Mouse (Mus musculus) ES-CJ7 (cell line): ENCODE data around the gene Gm1123.

Source experiments
- DNase-seq: peaks from one replicate; pipeline ENCODE4 v3.0.0; 2011; ENCODE audit warnings: low read depth, low spot score

The Gm1123 gene

DNA sequence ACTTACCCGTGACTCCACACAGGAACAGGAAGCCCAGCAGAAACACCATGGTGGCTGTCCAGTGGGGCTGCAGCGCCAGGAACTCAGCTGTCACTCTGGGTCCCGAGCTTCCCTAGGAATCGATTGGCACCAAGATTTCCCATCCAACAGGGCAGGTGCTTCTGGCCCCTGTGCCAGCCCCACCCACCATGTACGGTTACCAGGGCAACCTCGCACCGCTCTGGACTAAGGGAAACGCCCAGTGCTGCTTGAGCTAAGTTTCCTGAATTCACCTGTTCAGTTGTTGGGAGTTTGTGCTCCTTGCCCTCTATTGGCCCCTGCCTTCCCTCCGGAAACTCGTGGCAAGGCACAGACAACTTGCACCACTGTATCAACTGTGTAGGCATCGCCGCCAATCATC is at the start of gene Gm1123:
Gm1123 (minus strand) TSS at position 141 of the 400 bp plus-strand sequence.
- peak; percentile 47 for DNase-seq

DNA sequence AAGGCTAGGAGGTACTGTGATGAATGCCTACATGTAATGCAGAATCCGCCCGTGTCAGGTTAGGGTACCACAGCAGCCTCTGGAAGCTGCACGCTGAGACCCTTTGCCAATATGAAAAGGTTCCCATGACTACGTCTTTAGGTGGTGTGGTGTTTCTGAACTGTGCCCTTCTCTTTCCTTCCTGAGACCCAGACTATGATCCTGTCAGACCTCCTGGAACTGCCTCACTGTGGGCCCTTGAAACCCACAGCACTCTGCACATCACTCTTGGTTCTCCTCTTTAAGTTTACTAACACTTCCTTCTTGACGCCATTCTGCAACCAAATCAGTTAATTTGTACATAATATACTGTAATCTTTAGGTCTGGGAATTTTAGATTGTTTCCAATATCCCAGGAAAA is 46.2 kb upstream of the Gm1123 start:
- no peak for DNase-seq

DNA sequence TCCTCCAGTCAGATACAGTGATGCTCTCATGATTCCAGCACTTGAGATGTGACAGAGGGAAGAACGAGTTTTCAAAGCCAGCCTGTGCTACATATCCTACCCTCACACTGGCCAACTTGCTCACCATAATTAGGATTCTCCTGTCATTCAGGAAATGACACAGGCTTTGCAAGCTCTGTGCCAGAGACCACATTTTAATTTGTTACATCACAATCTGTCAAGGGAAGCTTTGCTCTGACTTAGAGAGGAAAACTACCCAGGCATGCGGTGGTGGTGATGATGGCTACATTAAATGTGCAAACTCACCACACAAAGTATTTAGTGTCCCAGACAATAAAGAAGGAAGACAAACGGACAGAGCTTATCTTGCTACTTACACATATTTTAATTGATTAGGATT is 45.8 kb upstream of the Gm1123 start:
- no peak for DNase-seq

DNA sequence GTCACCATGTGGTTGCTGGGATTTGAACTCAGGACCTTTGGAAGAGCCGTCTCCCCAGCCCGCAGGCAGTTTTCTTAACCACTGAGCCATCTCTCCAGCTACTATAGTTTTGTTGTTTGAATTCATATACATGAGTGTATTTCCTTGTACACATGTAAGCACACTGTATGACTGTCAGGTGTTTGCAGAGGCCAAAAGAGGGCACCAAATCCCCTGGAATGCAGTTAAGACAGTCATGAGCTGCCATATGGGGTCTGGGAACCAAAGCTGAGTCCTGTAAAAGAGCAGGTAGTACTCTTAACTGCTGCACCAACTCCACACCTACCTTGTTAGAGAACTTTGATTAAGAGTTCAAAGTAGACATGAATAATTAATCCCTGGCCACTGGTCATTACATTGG is 45.1 kb upstream of the Gm1123 start:
- DNase-seq, result peak; percentile 36

DNA sequence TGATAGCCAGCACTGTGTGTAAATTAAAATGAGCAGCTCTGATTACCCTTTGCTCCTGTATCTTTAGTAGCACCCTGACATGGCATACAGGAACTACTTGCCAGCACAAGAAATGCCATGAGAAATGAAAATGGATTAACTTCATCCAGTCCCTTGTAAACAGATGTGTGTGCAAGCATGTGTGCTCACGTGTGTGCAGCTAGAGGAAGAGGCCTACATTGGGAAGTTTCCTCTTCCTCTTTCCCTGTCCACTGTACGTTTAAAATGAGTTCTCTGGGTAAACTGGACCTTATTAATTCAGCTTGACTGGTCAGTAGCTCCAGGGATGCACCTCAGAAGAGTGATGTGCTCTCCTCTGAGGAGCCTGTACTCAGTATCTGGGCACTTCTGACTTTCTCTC is 38.9 kb upstream of the Gm1123 start:
- no peak for DNase-seq

DNA sequence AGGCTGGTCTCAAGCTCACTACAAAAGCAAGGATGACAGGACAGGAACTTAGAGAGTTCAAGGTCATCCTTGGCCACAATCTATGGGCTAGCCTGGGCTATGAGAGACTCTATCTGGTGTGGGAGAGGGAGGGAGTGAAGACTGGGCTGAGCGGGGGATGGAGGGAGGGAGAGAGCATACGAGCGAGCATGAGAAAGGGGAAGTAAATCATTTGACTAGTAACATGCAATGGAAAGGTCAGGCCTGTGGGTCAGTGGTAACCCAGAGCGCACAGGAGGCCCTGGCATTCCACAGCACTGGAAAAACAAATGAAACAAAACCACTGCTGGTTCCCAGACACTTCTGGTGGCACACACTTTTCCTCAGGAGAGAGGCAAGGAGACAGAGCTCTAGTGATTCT is 37.0 kb upstream of the Gm1123 start:
- DNase-seq, result no peak

DNA sequence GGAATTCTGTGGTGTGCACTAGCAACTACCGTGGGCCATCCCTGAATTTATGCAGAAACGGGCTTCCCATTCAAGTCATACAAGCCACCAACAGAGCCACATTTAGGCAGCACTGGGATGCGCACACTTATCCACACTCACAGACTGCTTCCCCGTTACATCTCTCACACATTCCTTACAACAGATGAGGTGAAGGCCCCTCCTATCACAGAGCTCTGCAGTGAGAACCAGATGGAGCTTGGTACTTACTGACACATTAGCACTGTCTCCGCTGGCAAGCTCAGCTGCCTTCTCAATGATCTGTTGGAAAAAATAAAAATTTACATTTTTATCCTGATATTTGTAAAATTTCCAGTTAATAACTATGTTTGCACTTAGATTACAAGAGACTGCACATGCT is 29.8 kb upstream of the Gm1123 start:
- DNase-seq, result no peak

DNA sequence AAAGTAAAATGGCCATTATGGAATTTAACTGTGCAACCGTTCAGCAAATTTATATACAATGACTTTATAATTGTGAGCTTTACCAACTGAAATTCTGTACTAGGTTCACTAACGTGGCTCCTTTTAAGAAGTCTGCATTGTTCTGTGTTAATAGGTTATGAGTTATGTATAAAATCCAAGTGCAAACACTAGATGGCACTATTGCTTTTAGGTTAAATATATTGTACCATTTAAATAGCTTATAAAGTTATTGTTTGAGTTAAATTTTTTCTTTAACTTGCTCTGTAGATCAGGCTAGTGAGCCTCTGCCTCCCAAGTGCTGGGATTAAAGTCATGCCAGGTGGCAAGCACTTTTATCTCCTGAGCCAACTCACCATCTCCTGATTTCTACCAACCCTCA is 28.7 kb upstream of the Gm1123 start:
- peak; percentile 11 for DNase-seq

DNA sequence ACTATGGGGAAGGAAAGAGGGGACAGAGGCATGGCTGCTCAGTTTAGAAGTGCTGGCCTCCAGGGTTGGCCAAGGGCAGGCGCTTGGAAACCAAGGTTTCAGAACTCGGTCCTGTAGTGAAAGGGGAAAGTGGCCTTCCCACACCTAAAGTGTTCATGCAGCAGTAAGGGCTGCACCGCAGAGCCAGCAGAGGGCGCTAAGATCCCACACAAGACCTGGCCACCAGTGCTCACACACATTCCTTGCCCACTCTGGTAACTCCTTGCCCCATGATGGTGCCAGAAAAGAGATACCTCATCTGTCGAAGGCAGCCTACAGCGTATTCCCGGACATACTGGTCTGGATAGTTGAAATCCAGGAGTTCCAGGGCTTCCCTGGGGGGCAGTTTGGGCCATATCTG is 27.0 kb upstream of the Gm1123 start:
- DNase-seq, result peak; percentile 80

DNA sequence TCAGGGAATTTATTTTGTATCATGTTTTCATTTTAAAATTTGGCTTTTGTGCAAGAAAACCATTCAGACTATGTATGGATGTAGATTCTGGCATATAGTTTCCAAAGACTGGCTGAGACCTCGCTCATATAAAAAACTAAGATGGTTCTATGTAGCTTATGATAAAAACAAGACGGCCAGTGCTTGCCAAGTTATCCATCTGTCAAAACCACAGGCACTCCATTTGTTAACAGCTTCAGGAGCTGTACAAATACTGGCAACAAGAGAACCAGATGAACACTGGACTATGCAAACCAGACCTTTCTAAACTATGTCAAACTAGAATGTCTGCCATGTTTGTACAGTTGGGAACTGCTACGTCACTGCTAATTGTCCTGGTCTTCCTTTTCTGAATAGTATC is 22.2 kb upstream of the Gm1123 start:
- DNase-seq, result no peak

DNA sequence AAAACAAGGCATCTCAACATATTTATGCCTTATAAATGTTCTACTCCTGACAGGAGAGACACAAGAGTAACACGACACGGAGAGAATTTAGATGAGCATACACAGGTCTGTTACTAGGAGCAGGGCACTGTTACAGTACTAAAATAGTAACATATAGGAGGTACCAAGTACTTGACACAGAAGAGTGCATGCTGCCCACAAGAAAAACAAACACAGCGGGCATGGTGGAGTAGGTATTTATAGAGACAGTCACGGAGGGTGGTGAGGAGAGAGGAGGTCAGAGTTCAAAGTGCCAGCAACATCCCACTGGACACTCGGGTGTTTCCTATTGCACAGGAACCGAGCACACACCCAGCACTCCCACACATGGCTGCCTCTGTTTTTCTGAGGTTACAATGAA is 14.2 kb upstream of the Gm1123 start:
- no peak for DNase-seq

DNA sequence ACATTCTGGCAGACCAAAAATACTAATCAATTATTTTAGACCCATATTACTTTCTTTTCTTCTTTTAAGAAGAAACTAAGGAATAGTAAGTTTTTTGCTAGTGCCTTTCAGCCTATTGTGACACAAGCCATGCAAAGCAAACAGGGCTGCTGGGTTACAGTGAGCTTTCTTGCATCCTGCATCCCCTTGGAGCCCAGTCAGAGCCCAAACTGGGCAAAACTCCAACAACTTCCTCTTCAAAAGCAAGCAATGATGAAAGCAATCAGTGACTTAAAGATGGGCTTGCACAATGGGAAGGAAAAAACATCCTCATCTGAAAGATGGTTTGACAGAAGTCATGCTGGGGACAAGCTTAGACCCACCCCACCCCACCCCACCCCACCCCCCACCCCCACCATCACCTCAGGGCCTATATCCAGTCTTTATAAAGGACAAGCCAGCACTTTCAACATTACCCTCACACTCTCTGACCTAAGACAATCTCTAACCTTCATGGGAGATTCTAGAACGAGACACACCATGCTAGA is 13.3 kb upstream of the Gm1123 start:
- DNase-seq, result no peak

DNA sequence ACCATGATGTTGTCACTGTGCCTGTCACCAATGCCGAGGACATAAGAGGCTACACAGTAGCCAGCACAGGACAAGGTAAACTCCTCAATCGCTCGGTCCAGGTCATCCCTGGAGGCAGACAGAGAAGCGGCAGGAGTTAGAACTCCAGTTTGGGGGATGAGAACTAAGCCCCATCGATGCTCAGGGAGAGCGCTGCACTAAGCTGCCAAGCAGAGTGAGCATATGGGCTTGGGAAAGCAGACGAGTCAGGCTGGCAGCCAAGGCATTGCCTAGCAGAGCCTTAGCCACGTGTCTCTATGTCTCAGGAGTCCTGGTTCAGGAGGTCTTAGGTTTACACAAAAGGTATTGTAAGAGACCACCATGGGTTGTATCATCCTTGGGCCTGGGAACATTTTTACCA is 9.2 kb upstream of the Gm1123 start:
- no peak for DNase-seq

DNA sequence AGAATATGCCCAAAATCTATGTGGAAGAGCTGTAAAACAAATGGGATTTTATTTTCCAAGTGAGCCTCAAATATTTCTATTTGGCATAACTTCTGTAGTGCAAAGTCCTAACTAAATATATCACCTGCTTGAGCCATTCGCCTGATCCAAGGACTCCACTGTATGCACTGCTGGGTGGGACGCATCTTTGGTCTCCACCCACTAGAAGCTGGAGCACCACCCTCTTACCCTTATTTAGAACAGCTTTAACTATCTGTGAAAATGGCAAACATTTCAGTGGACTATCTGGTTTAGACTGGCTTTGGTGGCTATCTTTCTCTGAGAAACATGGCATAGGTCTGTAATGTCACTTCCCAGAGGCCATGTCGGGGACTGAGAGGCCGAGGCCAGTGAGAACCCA is 7.1 kb upstream of the Gm1123 start:
- DNase-seq, result no peak

DNA sequence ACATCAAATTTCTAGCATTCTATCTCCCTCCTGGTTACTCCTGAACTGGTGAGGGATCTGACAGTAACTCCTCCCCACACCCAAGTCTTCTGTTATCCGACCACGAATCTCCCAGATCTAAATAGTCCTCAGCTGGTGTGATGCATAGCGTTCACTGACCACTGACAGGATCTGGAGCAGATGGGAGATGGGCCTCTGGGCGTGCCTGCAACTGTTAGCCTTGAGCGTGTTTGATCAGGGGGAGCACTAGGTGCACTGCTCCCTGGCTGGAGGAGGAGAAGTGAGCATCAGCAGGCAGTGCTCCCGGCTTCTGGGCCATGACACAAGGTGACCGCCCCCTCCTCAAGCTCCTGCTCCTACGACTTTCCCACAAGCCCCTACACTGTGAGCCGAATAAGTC is 6.5 kb upstream of the Gm1123 start:
- no peak for DNase-seq

DNA sequence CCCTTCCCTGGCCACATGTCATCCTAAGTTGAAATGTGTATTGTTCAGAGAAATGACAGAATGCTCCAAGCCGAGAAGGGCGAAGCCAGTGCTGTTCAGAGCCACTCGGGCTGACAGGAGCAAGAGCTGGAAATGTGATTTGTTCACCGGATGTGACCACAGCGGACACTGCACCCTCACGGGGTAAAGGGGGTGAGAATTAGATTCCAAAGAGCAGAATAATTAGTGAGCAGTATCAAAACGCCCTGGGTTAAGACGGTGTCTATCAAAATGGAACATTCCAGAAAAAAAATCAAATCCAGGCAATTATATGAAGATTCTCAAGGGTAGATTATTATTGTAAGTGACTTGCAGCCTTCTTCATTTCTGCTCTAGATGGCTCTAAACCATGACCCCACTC is 1.4 kb downstream of the Gm1123 start:
- DNase-seq, result no peak

DNA sequence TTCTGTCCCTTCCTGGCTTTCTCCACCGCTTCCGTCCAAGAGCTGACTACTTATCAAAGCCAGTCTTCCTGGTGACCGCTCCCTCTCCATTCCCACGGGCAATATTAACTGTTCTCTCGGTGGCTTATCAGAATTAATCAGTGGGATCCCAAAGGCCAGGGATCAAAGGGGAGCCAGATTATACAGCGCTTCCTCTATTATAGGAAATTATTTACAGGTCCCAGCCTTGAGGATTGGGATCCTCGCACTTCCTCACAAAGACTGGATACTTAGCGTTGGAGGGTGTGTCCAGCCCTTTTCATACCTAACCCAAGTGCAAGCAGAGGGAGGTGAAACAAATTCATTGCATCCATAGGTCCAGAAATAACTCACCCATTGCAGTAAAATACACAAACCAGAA is 3.5 kb downstream of the Gm1123 start:
- DNase-seq, result no peak

DNA sequence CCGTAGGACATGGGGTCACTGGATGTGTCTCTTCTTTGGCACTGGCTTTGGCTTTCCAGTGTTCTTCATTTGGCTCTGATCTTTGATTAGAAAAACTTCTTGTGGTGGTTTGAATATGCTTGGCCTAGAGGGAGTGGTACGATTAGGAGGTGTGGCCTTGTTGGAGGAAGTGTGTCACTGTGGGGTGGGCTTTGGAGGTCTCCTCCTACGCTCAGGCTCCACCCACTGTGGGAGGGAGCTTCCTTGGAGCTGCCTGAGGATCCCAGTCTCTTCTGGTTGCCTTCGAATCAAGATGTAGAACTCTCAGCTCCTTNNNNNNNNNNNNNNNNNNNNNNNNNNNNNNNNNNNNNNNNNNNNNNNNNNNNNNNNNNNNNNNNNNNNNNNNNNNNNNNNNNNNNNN is 13.8 kb downstream of the Gm1123 start:
- peak; percentile 39 for DNase-seq

DNA sequence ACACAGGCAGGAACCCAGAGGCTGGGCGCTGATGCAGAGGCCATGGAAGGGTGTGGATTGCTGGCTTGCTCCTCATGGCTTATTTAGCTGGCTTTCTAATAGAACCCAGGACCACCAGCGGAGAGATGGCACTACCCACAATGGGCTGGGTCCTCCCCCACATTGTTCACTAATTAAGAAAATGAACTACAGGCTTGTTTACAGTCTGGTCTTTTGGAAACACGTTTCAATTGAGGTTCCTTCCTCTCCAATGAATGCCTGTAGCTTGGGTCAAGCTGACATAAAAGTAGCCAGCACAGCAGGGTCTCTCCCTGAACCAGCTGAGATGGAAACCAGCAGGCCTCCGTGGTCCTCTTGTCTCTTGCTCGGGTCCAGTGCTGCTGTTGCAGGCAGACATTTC is 14.3 kb downstream of the Gm1123 start:
- DNase-seq, result no peak

DNA sequence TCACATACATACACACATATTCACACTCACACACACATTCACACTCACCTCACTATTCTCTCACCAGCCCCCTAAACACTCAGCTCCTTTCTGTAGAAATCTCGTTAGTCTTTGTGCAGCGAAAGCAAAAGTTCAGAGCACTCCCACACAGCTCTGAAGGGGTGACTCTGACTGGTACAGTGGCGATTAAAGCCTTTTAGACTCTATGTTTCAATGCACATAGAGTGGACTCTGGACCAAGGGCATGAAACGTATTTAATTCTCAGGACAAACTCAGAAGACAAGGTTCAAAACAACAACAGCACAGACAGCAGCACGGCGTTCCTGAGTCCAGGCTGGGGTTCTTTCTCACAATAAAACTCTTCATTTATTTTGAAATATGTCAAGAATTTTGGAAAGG is 17.8 kb downstream of the Gm1123 start:
- DNase-seq, result no peak

DNA sequence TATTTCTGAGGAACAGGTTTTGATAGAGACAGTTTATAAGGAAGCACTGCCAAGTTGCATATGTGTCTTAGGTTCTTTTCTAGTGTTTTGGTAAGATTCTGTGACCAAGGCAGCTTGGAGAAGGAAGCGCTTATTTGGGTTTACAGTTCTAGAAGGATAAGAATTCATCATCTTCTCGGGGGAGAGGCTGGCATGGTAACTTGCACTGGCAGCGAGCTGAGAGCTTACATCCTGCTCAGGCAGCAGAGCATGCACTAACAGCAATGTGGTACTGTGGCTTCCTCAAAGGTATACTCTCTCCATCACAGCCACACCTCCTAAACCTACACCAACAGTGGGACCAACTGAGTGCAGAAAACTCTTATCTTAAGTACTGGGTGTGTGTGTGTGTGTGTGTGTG is 18.8 kb downstream of the Gm1123 start:
- no peak for DNase-seq

DNA sequence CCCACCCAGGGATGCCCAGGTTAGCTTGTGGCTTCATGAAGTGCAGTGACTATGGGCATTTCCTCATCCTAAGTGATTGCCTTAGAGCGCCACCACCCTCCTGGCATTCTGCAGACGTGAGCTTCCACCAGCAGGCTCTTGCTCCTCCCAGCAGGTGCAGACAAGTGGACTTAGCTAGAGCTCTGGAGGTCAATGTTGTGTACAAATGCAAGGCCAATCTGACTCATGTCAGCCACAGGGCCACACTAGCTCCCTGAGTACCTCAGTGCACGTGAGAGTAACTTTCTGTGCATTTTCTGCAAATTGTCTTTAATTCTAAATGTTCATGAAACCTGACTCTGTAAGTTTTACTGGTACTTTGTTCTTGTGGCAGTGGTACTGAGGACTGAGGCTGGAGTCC is 19.2 kb downstream of the Gm1123 start:
- DNase-seq, result no peak

DNA sequence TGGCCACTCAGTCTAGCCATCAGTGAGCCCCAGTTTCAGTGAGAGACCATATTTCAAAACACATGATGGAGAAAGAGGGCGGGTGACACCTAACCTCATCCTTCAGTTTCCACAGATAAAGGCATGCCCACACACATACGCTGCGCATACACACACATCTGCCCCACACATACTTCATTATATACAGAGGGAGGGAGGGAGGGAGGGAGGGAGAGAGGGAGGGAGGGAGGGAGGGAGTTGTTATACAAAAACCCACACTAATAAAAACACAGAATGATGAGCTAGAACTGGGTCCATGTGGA is 25.7 kb downstream of the Gm1123 start:
- no peak for DNase-seq

DNA sequence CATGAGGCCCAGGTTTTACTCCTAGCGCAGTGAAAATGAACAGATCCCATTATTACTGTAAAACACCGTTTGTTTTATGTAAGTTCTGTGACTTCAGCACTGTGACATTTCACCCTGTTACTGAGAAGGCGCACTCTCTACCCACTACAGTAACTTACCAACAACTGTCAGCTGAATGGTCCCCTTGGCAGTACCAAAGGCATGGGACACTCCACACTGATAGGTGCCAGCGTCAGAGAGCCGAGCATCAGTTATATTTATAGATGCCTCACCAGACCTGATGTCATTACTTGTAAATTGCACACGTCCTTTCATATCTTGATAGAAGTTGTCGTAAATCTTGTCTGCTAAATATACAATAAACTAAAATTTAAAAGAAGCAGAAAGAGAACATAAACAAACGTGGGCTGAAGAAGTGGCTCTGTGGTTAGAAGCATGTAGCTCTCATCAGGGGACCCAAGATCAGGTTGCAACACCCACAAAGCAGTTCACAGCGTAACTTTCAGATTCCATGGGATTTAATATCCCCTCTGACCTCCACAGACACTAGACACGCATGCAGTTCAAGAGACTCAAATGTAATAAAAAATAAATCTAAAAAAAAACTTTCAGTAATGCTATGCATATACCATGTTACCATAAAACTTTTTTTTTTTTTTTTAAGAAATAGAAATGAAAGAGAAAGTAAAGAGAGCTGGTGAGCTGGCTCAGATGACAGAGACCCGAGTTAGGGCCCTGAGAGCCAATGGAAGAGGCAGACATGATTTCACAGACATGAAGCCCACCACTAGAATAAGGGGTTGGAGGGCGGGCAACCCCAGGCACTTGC is 26.2 kb downstream of the Gm1123 start:
- no peak for DNase-seq
